Mouse (Mus musculus) C2C12 (cell line): Measurements from ENCODE around the gene Frg2f1.

ENCODE experiments used
- CTCF ChIP-seq: IDR thresholded peaks from one replicate; pipeline ENCODE4 v1.5.1; 2011; ENCODE audit not compliant: control insufficient read depth, insufficient read depth, insufficient read length
- USF1 ChIP-seq: IDR thresholded peaks from one replicate; pipeline ENCODE4 v1.6.1; 2011; ENCODE audit warnings: low read depth, mild to moderate bottlenecking, control low read depth, moderate library complexity

DNA sequence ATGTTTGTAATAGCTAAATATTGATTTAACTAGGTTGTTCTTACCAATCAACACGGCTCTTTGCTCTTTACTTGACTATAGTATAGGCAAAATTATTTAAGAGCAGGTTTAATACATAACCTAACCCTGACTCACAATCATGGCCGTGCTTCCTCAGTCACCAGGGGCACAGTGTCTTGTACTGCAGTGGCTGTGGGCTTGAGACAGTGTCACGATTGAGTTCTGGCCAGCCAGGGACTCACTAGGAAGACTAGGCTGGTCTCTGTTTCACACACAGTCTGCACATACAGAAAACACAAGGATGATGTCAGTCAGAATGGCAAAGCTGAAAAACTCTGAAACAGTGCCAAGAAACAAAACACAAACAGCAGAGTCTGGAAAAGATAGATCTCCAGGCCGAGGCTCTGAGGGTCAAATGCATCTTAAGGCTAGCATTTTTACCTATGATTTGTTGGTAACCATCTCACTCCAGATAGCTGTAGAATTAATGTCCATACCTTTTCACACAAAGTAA lies 27.1 kb upstream of the Frg2f1 start:
- TF ChIP-seq USF1 = no peak
- TF ChIP-seq CTCF = no peak
